Mouse (Mus musculus) retina, adult 2 months (tissue): ENCODE measurements around the gene Tnrc6b.
A peak's percentile ranks its signal among the peaks of the same experiment; 100 is the strongest.

Source experiments
- DNase-seq: peaks from one replicate; pipeline ENCODE4 v3.0.0-alpha.2; 2012; ENCODE audit warnings: low read depth, low spot score

Tnrc6b gene

DNA sequence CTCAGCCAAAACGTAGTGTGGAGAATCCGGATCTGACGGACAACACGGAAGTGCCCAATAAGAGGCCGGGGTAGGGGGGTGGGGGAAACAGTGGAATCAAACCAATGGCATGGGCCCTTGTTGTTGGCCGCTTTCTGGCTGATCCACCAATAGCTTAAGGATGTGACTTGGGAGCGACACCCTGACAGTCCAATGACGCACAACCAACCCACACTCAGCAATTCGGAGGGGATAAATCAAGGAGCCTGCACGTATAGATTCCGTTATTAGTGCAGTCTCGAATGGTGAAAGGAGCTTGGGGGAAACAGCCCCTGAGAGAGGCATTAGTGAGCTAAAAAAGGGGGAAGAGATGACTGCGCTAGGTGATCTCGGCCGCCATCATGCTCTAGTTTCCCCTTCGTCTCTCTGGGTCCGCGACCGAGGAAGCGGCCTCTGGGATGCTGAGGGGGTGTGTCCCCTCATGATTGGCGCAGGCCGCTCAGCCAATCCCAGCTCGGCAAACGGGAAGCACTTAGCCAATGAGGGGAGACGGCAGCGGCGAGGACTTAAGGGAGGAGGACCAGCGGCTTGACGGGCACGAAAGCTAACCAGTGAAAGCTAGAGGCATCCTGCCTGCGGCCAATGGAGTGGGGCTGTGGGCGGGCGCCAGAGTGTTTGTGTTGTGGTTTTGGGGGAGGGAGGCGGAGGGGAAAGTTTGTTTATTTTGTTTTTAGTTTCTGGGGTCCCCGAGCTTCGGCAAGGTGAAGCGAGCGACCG, at the start of gene Tnrc6b:
TSS of gene Tnrc6b (plus strand) at position 706 of the 756 bp plus-strand sequence.
- DNase-seq: peak; percentile 96

GRCm38 (mm10) chr15:80664444-80664843, 46.7 kb upstream of the Tnrc6b start:
- no peak for DNase-seq

- DNase-seq: no peak
Measured at GRCm38 (mm10) chr15:80671295-80672252, 39.5 kb upstream of the Tnrc6b start, which contains the start of gene Fam83f. TSS of gene Fam83f (plus strand) at chr15:80671847.

GRCm38 (mm10) chr15:80672810-80673209, 38.3 kb upstream of the Tnrc6b start:
- DNase-seq: no peak

GRCm38 (mm10) chr15:80673337-80674095, 37.6 kb upstream of the Tnrc6b start:
- DNase-seq: no peak

DNA sequence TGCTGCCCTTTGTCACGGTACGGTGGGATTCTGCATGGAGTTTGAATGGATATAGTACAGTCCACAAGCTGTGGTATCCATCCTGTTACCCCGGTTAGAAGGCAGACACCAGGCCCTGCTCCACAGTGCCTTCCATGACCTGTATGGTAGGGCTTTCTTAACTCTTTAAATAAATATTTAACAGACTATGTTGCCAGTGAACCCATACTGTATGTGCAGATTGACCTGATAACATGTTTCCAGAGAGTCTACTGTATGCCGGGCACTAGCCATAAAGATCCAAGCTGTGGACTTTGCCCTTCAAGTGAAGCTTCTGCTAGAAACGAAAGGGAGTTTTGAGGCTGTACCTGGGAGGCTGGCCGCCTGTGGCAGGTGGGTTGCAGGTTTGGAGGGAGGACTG, 36.4 kb upstream of the Tnrc6b start:
- DNase-seq: no peak

DNA sequence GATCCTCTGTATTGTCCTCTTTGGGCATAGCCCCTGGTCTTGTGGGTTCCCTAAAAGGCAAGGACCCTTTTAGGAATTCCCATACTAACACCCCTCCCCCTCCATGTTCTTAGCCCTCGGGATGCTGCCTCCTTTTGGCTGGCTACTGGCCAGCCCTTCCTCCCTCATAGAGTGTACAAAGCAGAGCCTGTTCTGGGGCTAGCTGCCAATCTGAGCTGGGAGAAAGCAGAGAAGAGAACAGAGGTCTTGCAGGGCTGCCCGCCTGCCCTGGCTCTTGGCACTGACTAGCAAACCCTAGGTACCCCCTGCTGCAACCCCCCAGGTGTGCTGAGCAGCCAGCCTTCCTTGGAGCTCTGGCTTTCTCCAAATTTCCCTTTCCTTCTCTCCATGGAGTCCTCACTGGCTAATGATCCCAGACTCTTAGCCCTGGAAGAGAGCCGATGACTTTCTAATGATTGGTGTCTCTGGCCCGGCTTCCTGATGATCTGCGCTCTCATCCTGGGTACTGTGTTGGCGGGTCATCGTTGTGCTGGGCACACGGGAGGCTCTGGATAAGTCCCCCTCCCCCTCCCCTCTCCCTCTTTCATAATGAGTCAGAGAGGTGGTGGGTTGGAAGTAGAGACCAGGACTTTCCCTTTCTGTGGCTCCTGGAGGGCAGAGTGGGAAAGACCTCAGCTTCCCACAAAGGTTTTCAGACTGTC, 31.4 kb upstream of the Tnrc6b start:
- no peak for DNase-seq

GRCm38 (mm10) chr15:80680347-80681030, 30.6 kb upstream of the Tnrc6b start:
- no peak for DNase-seq

DNA sequence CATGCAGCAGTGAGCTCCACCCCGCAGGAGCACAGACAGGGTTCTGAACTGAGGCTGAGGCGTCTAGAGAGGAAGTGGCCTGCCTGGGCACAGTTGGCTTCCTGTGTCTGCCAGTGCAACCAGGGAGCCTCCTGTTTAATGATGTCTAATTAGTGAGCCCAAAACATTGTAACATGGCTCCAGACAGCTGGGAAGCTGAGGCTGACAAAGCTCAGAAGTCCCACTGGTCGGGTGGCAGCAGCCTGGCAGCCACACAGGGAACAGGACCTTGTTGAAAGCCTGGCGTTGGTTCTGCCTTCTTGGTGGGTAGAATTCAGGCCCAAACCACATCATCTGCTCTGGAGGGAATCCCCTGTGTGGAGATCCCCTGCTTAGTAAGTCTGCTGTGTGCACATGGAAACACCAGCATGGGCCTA, 29.6 kb upstream of the Tnrc6b start:
- DNase-seq: no peak

- no peak for DNase-seq
Measured at GRCm38 (mm10) chr15:80682343-80682742, 28.8 kb upstream of the Tnrc6b start.

DNA sequence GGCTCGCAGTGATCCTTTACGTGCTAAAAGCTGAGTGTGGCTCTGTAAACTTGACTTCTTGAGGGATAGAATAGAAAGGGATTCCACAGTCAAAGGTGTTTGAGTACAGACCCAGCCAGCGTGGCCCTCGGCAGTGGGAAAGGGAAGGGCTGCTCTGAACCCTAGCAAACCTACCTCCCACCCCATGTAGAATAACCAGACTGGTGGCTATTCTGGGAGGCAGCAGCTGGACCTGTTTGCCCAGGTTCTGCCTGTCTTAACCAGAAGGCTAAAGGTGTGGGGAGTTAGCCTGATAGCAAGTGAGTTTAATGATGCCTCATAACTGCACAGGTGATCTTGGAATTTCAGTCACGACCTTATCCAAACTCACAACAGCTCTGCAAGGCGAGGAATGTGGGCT, 28.0 kb upstream of the Tnrc6b start:
- DNase-seq: no peak

DNA sequence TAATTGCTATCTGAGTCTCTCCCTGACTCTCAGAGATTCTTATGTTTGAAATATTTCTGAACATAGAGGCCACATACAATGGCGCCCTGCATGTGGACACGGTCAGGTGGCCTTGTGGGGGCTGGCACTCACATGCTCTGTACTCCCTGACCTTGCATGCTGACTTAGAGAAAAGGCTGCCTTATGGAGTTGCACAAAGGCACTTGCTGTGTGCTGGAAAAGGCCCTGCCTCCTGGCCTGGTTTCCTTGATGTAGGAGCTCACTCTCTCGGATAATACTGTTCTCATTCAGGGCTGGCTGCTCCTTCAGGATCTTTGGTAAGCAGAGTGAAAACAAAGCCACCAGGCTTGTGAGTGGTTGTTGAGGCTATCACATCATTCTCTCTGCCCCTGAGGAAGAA, 27.1 kb upstream of the Tnrc6b start:
- DNase-seq: no peak

GRCm38 (mm10) chr15:80684786-80685602, 26.1 kb upstream of the Tnrc6b start:
- no peak for DNase-seq

DNA sequence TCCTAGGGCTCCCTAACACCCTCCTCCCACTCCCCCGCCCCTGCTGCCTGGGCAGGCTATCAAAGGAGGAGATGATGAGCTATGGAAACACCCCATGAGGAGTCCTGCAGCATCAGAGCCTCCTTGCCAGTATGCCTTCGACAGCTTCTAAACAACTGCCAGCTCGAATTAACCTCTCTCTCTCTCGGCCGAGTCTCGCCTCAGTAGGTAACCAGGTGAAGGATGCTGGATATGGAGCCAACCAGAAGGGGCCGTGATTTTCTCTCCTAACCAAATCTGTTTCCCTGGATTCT, 25.6 kb upstream of the Tnrc6b start:
- DNase-seq: no peak

GRCm38 (mm10) chr15:80688536-80688935, 22.6 kb upstream of the Tnrc6b start:
- DNase-seq: no peak

GRCm38 (mm10) chr15:80693492-80693891, 17.6 kb upstream of the Tnrc6b start:
- no peak for DNase-seq

- DNase-seq: no peak
Measured at GRCm38 (mm10) chr15:80694125-80694910, 16.8 kb upstream of the Tnrc6b start.

DNA sequence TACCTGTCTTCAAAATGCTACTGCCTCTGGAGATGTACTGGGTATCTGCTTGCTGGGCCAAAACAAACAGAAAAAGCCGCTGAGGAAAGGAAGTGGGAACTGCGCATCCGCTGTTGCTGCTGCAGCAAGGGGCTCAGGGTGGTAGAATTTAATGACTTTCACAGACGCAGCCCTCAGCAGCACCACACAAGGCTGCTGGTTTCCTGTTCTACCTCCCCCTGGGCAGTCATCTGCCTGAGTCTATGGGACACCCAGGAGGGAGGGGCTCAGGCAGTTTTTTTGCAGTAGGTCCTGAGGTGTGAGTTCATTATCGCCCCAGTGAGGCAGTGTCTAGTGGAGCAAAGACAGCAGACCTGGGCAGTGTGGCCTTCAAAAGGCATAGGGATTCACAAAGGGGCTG, 13.5 kb upstream of the Tnrc6b start:
- no peak for DNase-seq
